Mouse (Mus musculus) brain, embryonic 14.5 days (tissue): Measurements from ENCODE around the gene Eva1b. TPM values are rescaled to one million over a fixed set of nuclear protein-coding genes. Genes with fewer than 3 reads are reported as not detected.
A peak's percentile ranks its signal among the peaks of the same experiment; 100 is the strongest.

ENCODE experiments used
- DNase-seq: peaks from one replicate; pipeline ENCODE4 v3.0.0-alpha.2; 2011; ENCODE audit warnings: low read depth
- CTCF ChIP-seq: fragments of 200-500 bp; IDR thresholded peaks from 2 replicates; pipeline ENCODE4 v1.5.1; 2012; ENCODE audit warnings: inconsistent platforms, mild to moderate bottlenecking, moderate library complexity, borderline replicate concordance; ENCODE audit not compliant: insufficient read depth, insufficient read length; ENCODE audit errors: extremely low read depth
- POLR2A ChIP-seq: fragments of 200-500 bp; IDR thresholded peaks from 2 replicates; pipeline ENCODE4 v1.6.1; 2012; ENCODE audit warnings: mild to moderate bottlenecking, inconsistent platforms, borderline replicate concordance; ENCODE audit not compliant: poor library complexity, insufficient read depth, insufficient read length, severe bottlenecking; ENCODE audit errors: extremely low read depth
- polyA plus RNA-seq: library from polyadenylated mRNA; depleted of rRNA; stranded (reverse); fragments of >200 nt; gene quantifications from 2 replicates; pipeline ENCODE4 v1.2.3, GENCODE M21; 2012

Eva1b gene
- polyA plus RNA-seq, 1 experiment: 23.1 TPM

- no peak for TF ChIP-seq POLR2A
- TF ChIP-seq CTCF: no peak
- no peak for DNase-seq
Observed at GRCm38 (mm10) chr4:126149041-126149676, 1.6 kb downstream of the Eva1b start.

- DNase-seq: no peak
- TF ChIP-seq CTCF (no peak), POLR2A (no peak)
Observed at GRCm38 (mm10) chr4:126149798-126150197, 2.3 kb downstream of the Eva1b start.

GRCm38 (mm10) chr4:126150297-126150948 is 2.9 kb downstream of the Eva1b start:
- DNase-seq: peak; percentile 50
- TF ChIP-seq CTCF: no peak
- TF ChIP-seq POLR2A: no peak

GRCm38 (mm10) chr4:126150949-126151320 is 3.4 kb downstream of the Eva1b start:
- DNase-seq: no peak
- TF ChIP-seq POLR2A (no peak), CTCF (no peak)

- DNase-seq: no peak
- TF ChIP-seq CTCF (no peak), POLR2A (no peak)
Observed at GRCm38 (mm10) chr4:126151701-126152440, 4.3 kb downstream of the Eva1b start.

GRCm38 (mm10) chr4:126152864-126153263 is 5.3 kb downstream of the Eva1b start:
- DNase-seq: no peak
- TF ChIP-seq POLR2A (no peak), CTCF (no peak)

- peak; percentile 20 for DNase-seq
- TF ChIP-seq CTCF (no peak), POLR2A (no peak)
Observed at GRCm38 (mm10) chr4:126155183-126155582, 7.6 kb downstream of the Eva1b start.

GRCm38 (mm10) chr4:126155869-126156268 is 8.3 kb downstream of the Eva1b start:
- TF ChIP-seq POLR2A (no peak), CTCF (no peak)
- peak; percentile 17 for DNase-seq

- DNase-seq: no peak
- TF ChIP-seq POLR2A (no peak), CTCF (peak; percentile 63)
Observed at GRCm38 (mm10) chr4:126156617-126157016, 9.1 kb downstream of the Eva1b start.

GRCm38 (mm10) chr4:126157562-126157961 is 10.0 kb downstream of the Eva1b start:
- TF ChIP-seq POLR2A (no peak), CTCF (0 out of 2 replicates have a peak, but pooled peaks have one; percentile 13)
- DNase-seq: no peak

- peak; percentile 23 for DNase-seq
- no peak for TF ChIP-seq POLR2A
- no peak for TF ChIP-seq CTCF
Observed at GRCm38 (mm10) chr4:126159455-126159854, 11.9 kb downstream of the Eva1b start.
